Mouse (Mus musculus): ENCODE results near the gene Shisa9.
A peak's percentile ranks its signal among the peaks of the same experiment; 100 is the strongest.

Shisa9 gene

GRCm38 (mm10) chr16:12201216-12201615 lies 217.3 kb downstream of the Shisa9 start:
- DNase-seq (ENCODE audit: low spot score): peak; percentile 56

GRCm38 (mm10) chr16:12202151-12202550 lies 218.2 kb downstream of the Shisa9 start:
- DNase-seq (ENCODE audit: low spot score): no peak

GRCm38 (mm10) chr16:12203055-12203454 lies 219.1 kb downstream of the Shisa9 start:
- DNase-seq (ENCODE audit: low spot score): no peak

- no peak for DNase-seq (ENCODE audit: low spot score)
Measured at GRCm38 (mm10) chr16:12204423-12204822, 220.5 kb downstream of the Shisa9 start.

GRCm38 (mm10) chr16:12206421-12206950 lies 222.6 kb downstream of the Shisa9 start:
- DNase-seq (ENCODE audit: low spot score): no peak

- no peak for DNase-seq (ENCODE audit: low spot score)
Measured at GRCm38 (mm10) chr16:12206951-12207350, 223.0 kb downstream of the Shisa9 start.

- no peak for DNase-seq (ENCODE audit: low spot score)
Measured at GRCm38 (mm10) chr16:12209355-12209754, 225.4 kb downstream of the Shisa9 start.

- no peak for DNase-seq (ENCODE audit: low spot score)
Measured at GRCm38 (mm10) chr16:12209819-12210218, 225.9 kb downstream of the Shisa9 start.

GRCm38 (mm10) chr16:12214018-12214417 lies 230.1 kb downstream of the Shisa9 start:
- DNase-seq (ENCODE audit: low spot score): no peak

GRCm38 (mm10) chr16:12217289-12218150 lies 233.6 kb downstream of the Shisa9 start:
- no peak for DNase-seq (ENCODE audit: low spot score)

GRCm38 (mm10) chr16:12218151-12218532 lies 234.2 kb downstream of the Shisa9 start:
- no peak for DNase-seq (ENCODE audit: low spot score)

- DNase-seq (ENCODE audit: low spot score): no peak
Measured at GRCm38 (mm10) chr16:12219821-12220220, 235.9 kb downstream of the Shisa9 start.

- no peak for DNase-seq (ENCODE audit: low spot score)
Measured at GRCm38 (mm10) chr16:12223537-12223936, 239.6 kb downstream of the Shisa9 start.

- DNase-seq (ENCODE audit: low spot score): no peak
Measured at GRCm38 (mm10) chr16:12226937-12227336, 243.0 kb downstream of the Shisa9 start.

GRCm38 (mm10) chr16:12233288-12233687 lies 249.4 kb downstream of the Shisa9 start:
- no peak for DNase-seq (ENCODE audit: low spot score)

- no peak for DNase-seq (ENCODE audit: low spot score)
Measured at GRCm38 (mm10) chr16:12234289-12234688, 250.4 kb downstream of the Shisa9 start.

GRCm38 (mm10) chr16:12238611-12239010 lies 254.7 kb downstream of the Shisa9 start:
- DNase-seq (ENCODE audit: low spot score): no peak

GRCm38 (mm10) chr16:12259361-12259760 lies 275.4 kb downstream of the Shisa9 start:
- no peak for DNase-seq (ENCODE audit: low spot score)

- no peak for DNase-seq (ENCODE audit: low spot score)
Measured at GRCm38 (mm10) chr16:12265828-12266227, 281.9 kb downstream of the Shisa9 start.

- no peak for DNase-seq (ENCODE audit: low spot score)
Measured at GRCm38 (mm10) chr16:12300523-12300922, 316.6 kb downstream of the Shisa9 start.

- no peak for DNase-seq (ENCODE audit: low spot score)
Measured at GRCm38 (mm10) chr16:12303420-12303819, 319.5 kb downstream of the Shisa9 start.

- DNase-seq (ENCODE audit: low spot score): no peak
Measured at GRCm38 (mm10) chr16:12307318-12307965, 323.5 kb downstream of the Shisa9 start.

- DNase-seq (ENCODE audit: low spot score): no peak
Measured at GRCm38 (mm10) chr16:12309826-12310225, 325.9 kb downstream of the Shisa9 start.

Measured in MN1 (cell line).